Mouse (Mus musculus) heart, postnatal 10 days (tissue): ENCODE measurements at regions not wholly inside any gene's neighbourhood (a gene's known extent, or its start where the extent isn't known, plus 50 kb on each side); places are given as distances from the start of the nearest gene placed in this dataset.
"Not testable (repeated sequence)": the region's sequence is repeated elsewhere in the genome, so short reads cannot be mapped to it uniquely, and the experiment has no call there.

ENCODE experiments used
- DNase-seq, 2 experiments: peaks; one replicate each; pipeline ENCODE4 v3.0.0; 2021
- intact Hi-C: fragments of 180-260 bp; cut with DNase I; formaldehyde crosslinking; loops from one replicate; pipeline ENCODE4 v1.15.1; 2025

DNA sequence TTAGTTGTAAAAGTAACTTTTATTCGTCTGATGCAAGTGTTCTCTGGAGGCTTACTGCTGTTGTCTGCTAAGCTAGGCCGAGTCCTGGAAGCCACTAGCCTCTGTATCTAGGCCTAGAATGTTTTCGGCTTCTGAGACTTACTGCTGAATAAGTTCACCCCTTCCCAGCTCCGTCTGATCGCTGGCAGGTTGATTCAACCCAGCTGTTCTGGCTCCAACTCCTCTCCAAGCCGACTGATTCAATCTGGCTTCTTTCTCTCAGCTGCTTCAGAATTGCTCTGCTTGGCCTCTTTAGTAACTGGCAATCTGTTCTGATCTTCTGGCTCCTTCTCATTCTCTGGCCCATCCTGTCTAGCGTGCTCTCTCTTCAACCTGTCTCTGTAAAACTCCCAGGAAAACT, 285.6 kb downstream of the Vrk1 start:
- no peak for DNase-seq
- intact Hi-C loops: no loop called here

DNA sequence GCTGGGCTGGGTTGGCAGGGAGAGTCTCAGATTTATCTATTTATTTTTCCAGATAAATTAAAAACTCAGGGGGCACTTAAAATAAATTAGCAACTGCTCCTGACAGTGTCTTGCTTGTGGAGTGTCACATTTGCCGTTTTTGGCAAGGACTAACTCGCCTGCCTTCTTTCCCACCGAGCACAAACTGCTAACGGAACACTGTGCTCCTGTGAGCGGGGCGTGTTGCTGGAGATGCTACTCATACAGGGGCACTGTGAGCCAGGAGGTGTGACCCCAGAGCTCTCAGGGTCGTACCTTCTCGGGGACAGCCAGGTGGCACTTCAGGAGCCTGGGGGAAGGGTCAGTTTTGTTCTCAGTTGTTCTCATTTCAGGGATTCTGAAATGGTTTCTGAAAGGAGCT, 292.6 kb downstream of the Vrk1 start:
- no peak for DNase-seq
- intact Hi-C loops: no loop called here

- DNase-seq: no peak
- intact Hi-C loops: no loop called here
Measured at GRCm38 (mm10) chr12:106308291-106308955, 298.4 kb downstream of the Vrk1 start.

DNA sequence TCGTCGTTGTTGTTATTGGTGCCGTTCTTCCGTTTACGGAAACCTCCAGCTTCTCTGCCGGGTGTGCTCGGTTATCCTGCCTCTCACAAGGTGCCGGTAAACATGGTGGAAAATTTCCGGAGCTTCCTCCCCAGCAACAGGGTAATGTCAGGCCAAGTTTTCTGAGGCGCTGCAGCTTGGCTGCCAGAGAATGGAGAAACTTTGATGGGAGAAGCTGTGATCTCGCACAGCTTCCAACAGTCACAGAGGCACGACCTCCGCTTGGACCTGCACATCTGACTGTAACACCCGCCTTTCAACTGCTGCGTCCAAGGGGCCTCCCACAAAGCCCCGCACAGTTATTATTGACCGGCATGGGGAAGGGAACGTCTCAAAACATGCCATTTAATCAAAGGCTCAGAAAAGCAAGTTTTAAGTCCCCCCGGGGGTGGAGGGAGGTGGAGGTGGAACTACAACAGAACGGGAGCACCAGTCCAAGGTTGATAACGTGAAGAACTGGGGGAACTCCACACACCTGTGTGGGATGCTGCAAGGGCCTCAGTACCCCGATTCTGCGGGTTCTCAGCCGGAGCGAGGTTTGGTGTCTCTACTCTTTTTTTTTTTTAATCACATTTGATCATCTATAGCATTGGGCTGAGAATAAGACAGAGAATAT, 299.1 kb downstream of the Vrk1 start:
- DNase-seq: no peak
- intact Hi-C loops: no loop called here

GRCm38 (mm10) chr12:106310171-106310570, 300.1 kb downstream of the Vrk1 start:
- DNase-seq: no peak
- intact Hi-C loops: no loop called here

DNA sequence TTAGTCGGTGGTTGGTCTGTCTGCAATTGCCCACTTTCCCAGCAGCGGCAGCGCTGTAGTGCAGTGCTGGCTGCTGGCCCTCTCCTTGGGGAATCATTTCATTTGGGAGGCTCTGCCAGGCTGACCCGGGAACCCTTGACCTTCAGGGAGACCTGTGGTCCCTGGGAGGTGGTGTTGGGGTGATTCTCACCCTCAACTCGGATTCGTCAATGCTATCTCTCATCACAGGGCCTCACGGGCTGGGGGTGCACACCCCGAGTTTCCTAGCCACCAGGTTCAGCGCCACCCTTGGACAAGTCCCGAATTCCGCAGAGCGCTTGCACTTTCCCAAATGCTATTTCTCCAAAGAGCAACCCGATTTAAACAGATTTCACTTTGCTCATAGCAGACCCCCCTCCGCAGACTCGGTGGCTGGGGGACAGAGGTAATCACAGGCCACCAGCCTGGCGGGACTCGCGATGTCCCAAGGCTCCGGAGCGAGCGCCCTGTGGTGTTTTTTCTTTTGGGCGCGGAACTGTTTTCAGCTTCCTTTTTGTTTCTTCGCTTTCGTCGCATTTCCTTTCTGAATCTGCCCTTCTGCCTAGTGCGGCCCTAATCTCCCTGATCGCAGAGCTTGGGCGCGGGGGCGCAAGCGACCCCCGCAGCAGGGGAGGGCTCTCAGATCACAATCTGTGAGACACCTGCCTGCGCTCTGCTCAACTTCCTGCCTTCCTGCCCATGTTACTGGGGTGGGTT, 300.7 kb downstream of the Vrk1 start:
- DNase-seq: peak; percentile 26 to 33
- intact Hi-C loops: no loop called here

DNA sequence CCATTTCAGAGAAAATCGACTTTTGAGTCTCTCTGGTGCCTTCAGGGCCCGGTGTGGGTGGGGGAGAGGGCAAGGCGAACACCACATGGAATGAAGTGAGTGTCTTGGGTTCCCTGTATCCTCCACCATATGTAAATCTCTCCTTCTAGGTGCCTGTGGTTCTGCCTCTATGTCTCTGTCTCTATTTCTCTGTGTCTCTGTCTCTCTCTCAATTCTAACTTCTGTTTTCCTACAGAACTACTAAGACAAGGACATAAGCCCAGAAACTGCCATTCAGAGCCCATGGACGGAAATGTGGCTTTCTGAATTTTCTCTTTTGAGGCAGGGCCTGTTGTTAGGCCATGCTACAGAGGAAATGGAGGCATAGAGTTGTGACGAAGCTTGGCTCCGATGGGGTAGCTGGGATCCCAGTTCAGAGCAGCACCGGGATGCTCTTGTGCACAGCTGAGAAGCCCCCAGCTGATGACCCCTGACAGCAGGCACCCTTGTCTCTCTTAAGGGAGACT, 301.3 kb downstream of the Vrk1 start:
- intact Hi-C loops: no loop called here
- peak in 1 of 2 experiments; percentile 2 for DNase-seq

- DNase-seq: no peak
- intact Hi-C loops: no loop called here
Measured at GRCm38 (mm10) chr12:106311831-106312600, 302.0 kb downstream of the Vrk1 start.

DNA sequence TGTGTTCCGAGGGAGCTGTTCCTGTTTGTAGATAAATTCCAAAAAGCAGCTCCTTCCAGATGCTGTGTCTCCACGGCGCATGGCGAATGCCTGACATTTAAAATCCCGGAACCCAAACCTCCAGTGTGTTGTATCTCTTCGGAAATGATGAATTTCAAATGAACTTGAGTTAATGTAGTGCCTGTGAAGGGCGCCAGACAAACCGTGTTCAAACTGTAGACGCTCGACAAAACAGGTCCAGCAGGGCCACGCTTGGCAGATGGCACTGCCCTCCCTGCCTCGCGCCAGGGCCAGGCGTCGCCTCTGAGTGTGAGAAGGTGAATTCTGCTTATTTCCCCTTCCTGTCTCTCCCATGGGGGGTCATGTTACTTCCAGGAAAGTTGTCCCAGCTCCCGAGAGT, 307.7 kb downstream of the Vrk1 start:
- intact Hi-C loops: no loop called here
- DNase-seq: no peak

DNA sequence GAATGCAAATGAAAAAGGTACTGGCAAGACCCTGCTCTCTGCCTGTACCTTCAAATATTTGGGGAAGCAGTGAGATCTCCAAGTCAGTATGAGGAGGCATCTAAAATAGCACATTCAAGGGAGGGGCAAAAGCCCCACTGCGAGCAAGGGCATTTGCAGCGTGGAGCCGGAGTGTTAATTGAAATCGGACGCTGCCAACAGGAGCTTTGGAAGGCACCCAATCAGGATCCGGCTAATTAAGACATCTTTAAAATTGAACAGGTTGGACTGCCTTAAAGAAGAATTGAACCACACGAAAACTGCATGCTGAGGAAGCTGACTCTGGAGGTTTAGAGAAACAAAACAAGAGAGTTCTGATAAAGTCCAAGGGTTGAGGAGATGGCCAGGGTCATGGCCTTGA, 311.5 kb downstream of the Vrk1 start:
- intact Hi-C loops: no loop called here
- DNase-seq: no peak

GRCm38 (mm10) chr12:106326611-106327010, 316.6 kb downstream of the Vrk1 start:
- DNase-seq: no peak
- intact Hi-C loops: no loop called here

GRCm38 (mm10) chr12:106327351-106327750, 317.3 kb downstream of the Vrk1 start:
- DNase-seq: no peak

DNA sequence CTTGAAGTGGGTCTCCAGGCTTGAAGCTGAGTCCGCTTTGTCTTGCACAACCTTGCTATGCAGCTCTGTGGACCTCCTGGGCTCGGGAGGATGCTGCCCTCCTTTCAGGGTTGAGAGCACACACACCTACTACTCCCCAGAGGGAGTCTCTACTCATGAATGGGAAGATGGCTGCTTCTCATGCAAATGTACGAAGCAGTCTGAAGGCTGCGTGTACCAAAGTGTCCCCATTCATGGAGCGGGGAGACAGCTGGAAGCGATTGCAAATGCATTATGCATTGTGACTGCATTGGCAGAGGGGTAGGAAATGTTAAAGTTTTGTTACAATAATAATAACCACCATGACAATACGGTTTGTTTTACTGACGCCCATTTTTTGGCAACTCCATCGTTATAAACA, 347.8 kb downstream of the Vrk1 start:
- intact Hi-C loops: no loop called here
- no peak for DNase-seq

More at GRCm38 (mm10) chr12:106327351-106327750, 317.3 kb downstream of the Vrk1 start:
- intact Hi-C loops: no loop called here

GRCm38 (mm10) chr12:106361646-106362045, 351.6 kb downstream of the Vrk1 start:
- intact Hi-C loops, DNase-seq: not testable (repeated sequence)

GRCm38 (mm10) chr12:106374840-106375375, 364.9 kb downstream of the Vrk1 start:
- no peak for DNase-seq
- intact Hi-C loops: no loop called here

- intact Hi-C loops: no loop called here
- DNase-seq: no peak
Measured at GRCm38 (mm10) chr12:106375886-106376285, 365.9 kb downstream of the Vrk1 start.

- intact Hi-C loops: no loop called here
Measured at GRCm38 (mm10) chr12:106376783-106377182, 366.8 kb downstream of the Vrk1 start.

GRCm38 (mm10) chr12:106377281-106377680, 367.3 kb downstream of the Vrk1 start:
- intact Hi-C loops: no loop called here
- DNase-seq: no peak

More at GRCm38 (mm10) chr12:106376783-106377182, 366.8 kb downstream of the Vrk1 start:
- no peak for DNase-seq

DNA sequence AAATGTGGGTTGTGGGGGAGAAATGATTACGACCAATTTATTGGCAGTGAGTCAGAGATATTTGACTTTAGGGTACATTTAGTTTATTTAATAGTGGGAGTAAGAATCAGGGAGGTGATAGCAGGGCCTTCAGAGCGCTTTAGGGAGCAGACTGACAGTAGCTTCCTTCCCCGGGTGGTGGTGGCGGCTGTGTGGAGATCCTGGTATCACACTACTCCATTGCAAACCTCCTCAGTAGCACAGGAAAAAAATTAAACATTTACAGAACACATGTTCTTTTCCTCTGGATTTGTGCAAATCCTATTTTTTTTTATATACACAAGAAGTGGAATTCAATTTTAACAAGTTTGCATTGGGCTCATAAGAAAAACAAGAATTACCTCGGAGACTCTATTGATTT, 367.7 kb downstream of the Vrk1 start:
- intact Hi-C loops: no loop called here
- no peak for DNase-seq

- DNase-seq: no peak
- intact Hi-C loops: no loop called here
Measured at GRCm38 (mm10) chr12:106378303-106379075, 368.5 kb downstream of the Vrk1 start.
